Mouse (Mus musculus) CH12.LX (cell line): ENCODE results near the gene Tbc1d10a. TPM values are rescaled to one million over a fixed set of nuclear protein-coding genes. Genes with fewer than 3 reads are reported as not detected.

Experiments used
- DNase-seq: peaks from one replicate; pipeline ENCODE4 v3.0.0-alpha.2; 2013; ENCODE audit errors: extremely low read depth
- H3K27ac ChIP-seq: 2 replicates; pipeline ENCODE4 v1.5.1; 2012; ENCODE audit warnings: low read depth, mild to moderate bottlenecking, control low read depth, moderate library complexity; ENCODE audit not compliant: insufficient read depth
- H3K27me3 ChIP-seq: replicated peaks from 2 replicates; pipeline ENCODE3; 2012; ENCODE audit warnings: inconsistent platforms
- H3K36me3 ChIP-seq, 2 experiments: replicated peaks in 1 of 2; 2 replicates each; pipeline versions ENCODE3 to v1.6.1; 2012; ENCODE audit warnings: inconsistent platforms in 1 of 2, low read length in 1 of 2, mild to moderate bottlenecking in 1 of 2, mixed read lengths in 1 of 2, moderate library complexity in 1 of 2; ENCODE audit not compliant: control insufficient read depth in 1 of 2, insufficient read depth in 1 of 2
- H3K4me1 ChIP-seq, 2 experiments: 2 replicates each; pipeline ENCODE4 v1.6.1; 2012; ENCODE audit warnings: inconsistent platforms in 1 of 2, moderate library complexity in 1 of 2; ENCODE audit not compliant: insufficient read depth in 2 of 2, control insufficient read depth in 1 of 2
- H3K4me2 ChIP-seq: 2 replicates; pipeline ENCODE4 v1.6.1; 2012; ENCODE audit warnings: low read depth, mild to moderate bottlenecking, control low read depth; ENCODE audit not compliant: poor library complexity, insufficient read depth, severe bottlenecking
- H3K4me3 ChIP-seq, 3 experiments: fragments of 150-350 bp in 1 of 3; sonication (generic) in 1 of 3; replicated peaks in 1 of 3; 2 replicates each; pipeline versions ENCODE3 to v1.5.1; 2011 to 2012; ENCODE audit warnings: low read depth in 2 of 3, low read length in 2 of 3, mild to moderate bottlenecking in 2 of 3, moderate library complexity in 2 of 3, control low read depth in 1 of 3, improper control_type of control experiment in 1 of 3, inconsistent platforms in 1 of 3, mixed read lengths in 1 of 3; ENCODE audit not compliant: poor library complexity in 1 of 3
- H3K79me2 ChIP-seq: replicated peaks from 2 replicates; pipeline ENCODE4 v1.6.1; 2012; ENCODE audit warnings: mild to moderate bottlenecking, moderate library complexity; ENCODE audit not compliant: control insufficient read depth, poor library complexity, insufficient read depth, severe bottlenecking; ENCODE audit errors: extremely low read depth
- H3K9ac ChIP-seq: 2 replicates; pipeline ENCODE4 v1.6.1; 2012; ENCODE audit warnings: low read depth, mild to moderate bottlenecking, control low read depth, moderate library complexity; ENCODE audit not compliant: insufficient read depth
- H3K9me3 ChIP-seq: replicated peaks from 2 replicates; pipeline ENCODE3; 2012; ENCODE audit warnings: low read length, inconsistent platforms, mixed read lengths
- CHD1 ChIP-seq: IDR thresholded peaks from 2 replicates; pipeline ENCODE4 v1.6.1; 2012; ENCODE audit warnings: low read depth, low read length, improper control_type of control experiment, inconsistent platforms
- CTCF ChIP-seq, 2 experiments: IDR thresholded peaks in 1 of 2; conservative IDR thresholded peaks in 1 of 2; 2 replicates each; pipeline ENCODE4 v1.5.1; 2011 to 2012; ENCODE audit warnings: low read depth in 2 of 2, low read length in 2 of 2, improper control_type of control experiment in 1 of 2, inconsistent platforms in 1 of 2, mild to moderate bottlenecking in 1 of 2, moderate library complexity in 1 of 2
- EP300 ChIP-seq: IDR thresholded peaks from 2 replicates; pipeline ENCODE4 v1.6.1; 2011; ENCODE audit warnings: low read length, improper control_type of control experiment
- HCFC1 ChIP-seq: IDR thresholded peaks from 2 replicates; pipeline ENCODE4 v1.6.1; 2012; ENCODE audit warnings: low read depth, mild to moderate bottlenecking, inconsistent platforms, low read length, improper control_type of control experiment
- IRF4 ChIP-seq: IDR thresholded peaks from 2 replicates; pipeline ENCODE4 v1.6.1; 2014; ENCODE audit warnings: low read depth, mild to moderate bottlenecking, inconsistent platforms, low read length, improper control_type of control experiment
- JUN ChIP-seq: IDR thresholded peaks from 2 replicates; pipeline ENCODE4 v1.6.1; 2011; ENCODE audit warnings: low read depth, mild to moderate bottlenecking, low read length, improper control_type of control experiment, moderate library complexity; ENCODE audit not compliant: insufficient read depth
- JUND ChIP-seq: conservative IDR thresholded peaks from 2 replicates; pipeline ENCODE4 v1.6.1; 2011; ENCODE audit warnings: low read depth, low read length, improper control_type of control experiment
- MAFK ChIP-seq: IDR thresholded peaks from 2 replicates; pipeline ENCODE4 v1.6.1; 2011; ENCODE audit warnings: low read length, improper control_type of control experiment; ENCODE audit not compliant: insufficient replicate concordance
- MAX ChIP-seq: IDR thresholded peaks from 2 replicates; pipeline ENCODE4 v1.6.1; 2011; ENCODE audit warnings: low read length, improper control_type of control experiment
- MAZ ChIP-seq: IDR thresholded peaks from 2 replicates; pipeline ENCODE4 v1.6.1; 2012; ENCODE audit warnings: low read depth, mild to moderate bottlenecking, inconsistent platforms, low read length, improper control_type of control experiment, moderate library complexity
- MYC ChIP-seq: IDR thresholded peaks from 2 replicates; pipeline ENCODE4 v1.6.1; 2011; ENCODE audit warnings: low read depth, mild to moderate bottlenecking, improper control_type of control experiment, low read length
- NELFE ChIP-seq: IDR thresholded peaks from 2 replicates; pipeline ENCODE4 v1.6.1; 2011; ENCODE audit warnings: low read depth, low read length, improper control_type of control experiment
- NRF1 ChIP-seq: IDR thresholded peaks from 2 replicates; pipeline ENCODE4 v1.6.1; 2014; ENCODE audit warnings: low read depth, mild to moderate bottlenecking, inconsistent platforms, low read length, improper control_type of control experiment, moderate library complexity
- PAX5 ChIP-seq: IDR thresholded peaks from 2 replicates; pipeline ENCODE4 v1.6.1; 2012; ENCODE audit warnings: low read length, inconsistent platforms, mixed read lengths
- POLR2A ChIP-seq: IDR thresholded peaks from 2 replicates; pipeline ENCODE4 v1.6.1; 2011; ENCODE audit warnings: low read depth, mild to moderate bottlenecking, improper control_type of control experiment, low read length
- POLR2AphosphoS2 ChIP-seq: IDR thresholded peaks from 2 replicates; pipeline ENCODE4 v1.6.1; 2011; ENCODE audit warnings: low read depth, low read length, improper control_type of control experiment
- RAD21 ChIP-seq: IDR thresholded peaks from 2 replicates; pipeline ENCODE4 v1.6.1; 2011; ENCODE audit warnings: low read depth, mild to moderate bottlenecking, low read length, improper control_type of control experiment, moderate library complexity
- RCOR1 ChIP-seq: conservative IDR thresholded peaks from 2 replicates; pipeline ENCODE4 v1.6.1; 2012; ENCODE audit warnings: low read depth, mild to moderate bottlenecking, inconsistent platforms, low read length, improper control_type of control experiment
- SIN3A ChIP-seq: IDR thresholded peaks from 2 replicates; pipeline ENCODE4 v1.6.1; 2012; ENCODE audit warnings: low read length, improper control_type of control experiment, inconsistent platforms
- SMC3 ChIP-seq: IDR thresholded peaks from 2 replicates; pipeline ENCODE4 v1.6.1; 2011; ENCODE audit warnings: low read depth, low read length, improper control_type of control experiment
- TBP ChIP-seq: conservative IDR thresholded peaks from 2 replicates; pipeline ENCODE4 v1.6.1; 2011; ENCODE audit warnings: low read depth, low read length, improper control_type of control experiment
- TCF12 ChIP-seq: IDR thresholded peaks from 2 replicates; pipeline ENCODE4 v1.6.1; 2014; ENCODE audit warnings: low read depth, mild to moderate bottlenecking, inconsistent platforms, low read length, improper control_type of control experiment
- UBTF ChIP-seq: IDR thresholded peaks from 2 replicates; pipeline ENCODE4 v1.6.1; 2012; ENCODE audit warnings: low read depth, mild to moderate bottlenecking, inconsistent platforms, low read length, improper control_type of control experiment, moderate library complexity
- USF1 ChIP-seq: IDR thresholded peaks from 2 replicates; pipeline ENCODE4 v1.6.1; 2014; ENCODE audit warnings: low read depth, mild to moderate bottlenecking, inconsistent platforms, low read length, improper control_type of control experiment
- ZC3H11A ChIP-seq: IDR thresholded peaks from 2 replicates; pipeline ENCODE4 v1.6.1; 2012; ENCODE audit warnings: low read depth, mild to moderate bottlenecking, inconsistent platforms, low read length, improper control_type of control experiment
- ZKSCAN1 ChIP-seq: IDR thresholded peaks from 2 replicates; pipeline ENCODE4 v1.6.1; 2012; ENCODE audit warnings: low read depth, inconsistent platforms, low read length, improper control_type of control experiment, borderline replicate concordance
- ZMIZ1 ChIP-seq: IDR thresholded peaks from 2 replicates; pipeline ENCODE4 v1.6.1; 2012; ENCODE audit warnings: low read depth, mild to moderate bottlenecking, inconsistent platforms, low read length, improper control_type of control experiment
- dilution Hi-C: fragments of 300-500 bp; cut with MboI; formaldehyde crosslinking; loops from 2 replicates; pipeline ENCODE4 v1.14.3; 2020; ENCODE audit warnings: low sequenced_read_pairs; ENCODE audit not compliant: extremely low pct_unique_long_range_greater_than_20kb, extremely low pct_ligation_motif_present
- in situ Hi-C: fragments of 300-500 bp; cut with MboI; formaldehyde crosslinking; loops from 3 replicates; pipeline ENCODE4 v1.14.3; 2019; ENCODE audit warnings: low sequenced_read_pairs, low pct_ligation_motif_present, low pct_unique_long_range_greater_than_20kb, mixed read lengths
- polyA plus RNA-seq: library from polyadenylated mRNA; unstranded; fragments of >175 nt; gene quantifications from 2 replicates; pipeline ENCODE4 v1.2.1, GENCODE M21; 2012; ENCODE audit warnings: low read depth; ENCODE audit not compliant: insufficient read length
- total RNA-seq, 2 experiments: library from RNA; depleted of rRNA; stranded (reverse); fragments of 300-350 nt in 1 of 2; fragments of >200 nt in 1 of 2; gene quantifications; 2 replicates each; pipeline ENCODE4 v1.2.3; 2012 to 2014

Tbc1d10a gene
- total and polyA plus RNA-seq, 3 experiments, result 30.3 to 33.9 (median 33.5) TPM

DNA sequence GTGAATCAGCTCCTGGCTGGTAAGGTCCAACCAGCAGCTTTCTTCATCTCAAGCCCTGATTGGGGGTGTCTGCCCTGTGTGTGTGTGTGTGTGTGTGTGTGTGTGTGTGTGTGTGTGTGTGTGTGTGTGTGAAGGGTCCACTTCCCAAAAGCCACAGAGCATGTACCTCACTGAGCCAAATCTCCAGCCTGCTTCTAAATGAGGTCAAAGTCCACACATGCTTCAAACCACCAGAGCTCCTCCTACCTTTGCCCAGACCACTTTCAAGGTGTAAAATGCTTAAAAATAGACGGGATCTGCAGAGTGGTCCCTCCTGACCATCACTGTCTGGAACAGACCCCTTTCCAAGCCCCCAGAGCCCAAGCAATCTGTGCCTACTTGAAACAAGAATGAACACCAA lies 76.7 kb downstream of the Tbc1d10a start:
- no peak overlapping the region for H3K27ac ChIP-seq
- H3K9me3 ChIP-seq, result no peaks in the 10 kb centered on the region
- H3K79me2 ChIP-seq, result no peaks in the 10 kb centered on the region
- TF ChIP-seq MAX, result no peak
- no peak for TF ChIP-seq CHD1
- TF ChIP-seq POLR2AphosphoS2, result no peak
- TF ChIP-seq EP300, result no peak
- no peak for TF ChIP-seq UBTF
- TF ChIP-seq TBP, result no peak
- TF ChIP-seq MAFK, result no peak
- TF ChIP-seq ZMIZ1, result no peak
- no peak for TF ChIP-seq MAZ
- TF ChIP-seq NRF1, result no peak
- TF ChIP-seq TCF12, result no peak
- no peak for TF ChIP-seq PAX5
- no peak for TF ChIP-seq NELFE
- TF ChIP-seq POLR2A, result no peak
- TF ChIP-seq RAD21, result no peak
- TF ChIP-seq ZKSCAN1, result no peak
- in situ Hi-C loops (loop anchor here (25.0 kb wide), 1 partner anchor 574 kb away; the partner anchor contains the start of gene Nf2), dilution Hi-C loops (no loop called here)
- H3K4me1 ChIP-seq, result peaks cover 26 to 72% of the 10 kb centered on the region in 2 experiments
- no peaks in the 10 kb centered on the region for H3K36me3 ChIP-seq
- no peak overlapping the region for H3K4me2 ChIP-seq
- H3K9ac ChIP-seq, result no peak overlapping the region
- H3K4me3 ChIP-seq, result no peak overlapping the region
- peaks cover 44% of the 10 kb centered on the region for H3K27me3 ChIP-seq
- no peak for DNase-seq

DNA sequence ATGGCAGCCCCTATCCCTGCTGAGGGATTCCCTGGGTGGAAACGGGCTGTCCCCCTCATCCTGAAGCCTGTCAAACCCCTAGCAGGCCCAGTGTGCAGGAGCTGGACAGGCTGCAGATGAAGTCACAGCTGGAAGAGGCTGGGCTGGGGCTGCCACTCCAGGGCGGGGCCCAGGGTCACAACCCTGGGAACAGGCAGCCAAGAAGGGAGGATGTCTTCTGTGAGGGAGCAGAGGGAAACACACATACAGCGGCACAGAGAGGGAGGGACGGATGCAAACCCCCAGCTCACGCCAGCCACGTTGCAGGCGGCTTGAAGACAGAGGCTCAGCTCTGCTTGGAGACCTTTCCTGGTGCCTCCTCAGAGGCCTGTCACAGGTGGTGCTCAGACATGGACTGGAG lies 77.5 kb downstream of the Tbc1d10a start:
- Histone ChIP-seq H3K27me3 (peaks cover 50% of the 10 kb centered on the region), H3K4me1 (peaks cover 33 to 73% of the 10 kb centered on the region in 2 experiments), H3K9ac (no peak overlapping the region), H3K27ac (no peak overlapping the region), H3K4me2 (no peak overlapping the region), H3K36me3 (no peaks in the 10 kb centered on the region), H3K79me2 (no peaks in the 10 kb centered on the region), H3K9me3 (no peaks in the 10 kb centered on the region), H3K4me3 (no peak overlapping the region)
- TF ChIP-seq CHD1 (no peak), MYC (no peak), SMC3 (no peak), JUN (no peak), USF1 (no peak), POLR2A (no peak), MAX (no peak), MAZ (no peak), IRF4 (no peak), JUND (no peak), TCF12 (no peak), ZC3H11A (no peak), CTCF (conservative IDR thresholded peaks at IDR 0.05 in 1 of 2, IDR thresholded peaks at IDR 0.05 in 1 of 2; ENCODE audit: low read depth in 2 of 2, low read length in 2 of 2) (no peak), SIN3A (no peak), RCOR1 (no peak), HCFC1 (no peak), ZKSCAN1 (no peak)
- in situ Hi-C loops (loop anchor here (25.0 kb wide), 1 partner anchor 573 kb away; the partner anchor contains the start of gene Nf2), dilution Hi-C loops (no loop called here)
- no peak for DNase-seq
